In the genomic region with DNA sequence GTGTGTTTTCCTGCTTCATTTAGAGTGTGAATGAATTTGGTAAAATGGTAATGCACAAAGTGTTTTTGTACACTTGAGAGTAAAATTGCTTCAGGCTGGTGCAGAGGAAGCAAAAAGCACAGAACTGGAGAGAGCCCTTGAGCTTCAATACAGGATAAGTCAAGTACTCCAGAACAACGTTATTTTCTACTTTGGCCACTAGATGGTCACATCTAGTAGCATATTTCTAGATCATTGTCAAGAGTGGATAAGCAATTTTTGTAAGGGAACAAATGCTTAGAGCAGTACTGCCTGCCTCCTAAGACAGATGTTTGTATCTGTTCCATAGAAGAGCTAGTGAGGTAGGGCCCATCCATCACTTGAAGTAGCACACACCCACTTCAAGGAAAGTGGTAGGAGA, we compare ENCODE assay signal across 21 mouse cellular contexts. TPM values are rescaled to one million over a fixed set of nuclear protein-coding genes. Genes with fewer than 3 reads are reported as not detected.
A peak's percentile ranks its signal among the peaks of the same experiment; 100 is the strongest.
DNase-seq lines count a peak whose midpoint lies in the region; ATAC-seq and TF ChIP-seq lines count a peak whose summit lies in the region.
"Had no signal": no experiment of that assay in that cellular context is flagged by ENCODE, and none has a peak within 500 bp of the region (broad histone marks: within the 10 kb centered on the region; RNA-seq: fewer than 3 reads in every experiment).

No protein-coding gene starts in this region.

- peaks cover 0 to 47% of the 10 kb centered on the region in 2 experiments; a peak in 3 of 4 replicates for H3K4me1 ChIP-seq in CH12.LX (ENCODE audit: control insufficient read depth in 1 of 2, insufficient read depth in 2 of 2)
- H3K4me1 ChIP-seq: stomach, embryonic 15.5 days had no signal

- intact Hi-C loops in left cerebral cortex, adult 2 months (cut with DNase I) = loop anchor here (1.0 to 5.0 kb wide), 2 partner anchors 196 to 254 kb away; no protein-coding TSS in a partner anchor
- intact Hi-C loops in left cerebral cortex, postnatal 36 days (cut with DNase I) = loop anchor here (10.0 kb wide), 3 partner anchors 193 to 637 kb away; a partner anchor contains a TSS

- peak; percentile 63 for ATAC-seq in frontal cortex, adult (ENCODE audit: low TSS enrichment)
- ATAC-seq in activated CD4-positive, CD25-positive, alpha-beta regulatory T cell, adult 4 months = no peak
- ATAC-seq: forebrain, embryonic 16.5 days had no signal

- dilution Hi-C loops in CH12.LX (cut with MboI; ENCODE audit: extremely low pct_ligation_motif_present, extremely low pct_unique_long_range_greater_than_20kb, low sequenced_read_pairs) = no loop called here

- TF ChIP-seq EP300 in CH12.LX (IDR thresholded peaks at IDR 0.05; ENCODE audit: low read length) = no peak

- no peaks in the 10 kb centered on the region for H3K27me3 ChIP-seq in CH12.LX (replicated peaks)
- H3K27me3 ChIP-seq: limb, embryonic 13.5 days; stomach, embryonic 15.5 days had no signal

- H3K36me3 ChIP-seq in CH12.LX (replicated peaks in 1 of 2; ENCODE audit: control insufficient read depth in 1 of 2, insufficient read depth in 1 of 2, low read length in 1 of 2) = no peaks in the 10 kb centered on the region
- H3K36me3 ChIP-seq: limb, embryonic 13.5 days; stomach, embryonic 15.5 days had no signal

- H3K79me2 ChIP-seq in CH12.LX (replicated peaks; ENCODE audit: control insufficient read depth, extremely low read depth, insufficient read depth, poor library complexity, severe bottlenecking) = no peaks in the 10 kb centered on the region

- no peak overlapping the region for H3K4me2 ChIP-seq in CH12.LX (ENCODE audit: insufficient read depth, low read depth, poor library complexity, severe bottlenecking)
- H3K4me2 ChIP-seq: limb, embryonic 13.5 days; stomach, embryonic 15.5 days had no signal

- peak; percentile 53 for TF ChIP-seq CTCF in left cerebral cortex, adult 2 months (IDR thresholded peaks at IDR 0.05)
- TF ChIP-seq CTCF in CH12.LX (conservative IDR thresholded peaks at IDR 0.05 in 1 of 2, IDR thresholded peaks at IDR 0.05 in 1 of 2; ENCODE audit: low read depth in 2 of 2, low read length in 2 of 2) = peak; percentile 38 to 63; a peak in 3 of 4 replicates

- TF ChIP-seq POLR2A in CH12.LX (IDR thresholded peaks at IDR 0.05; ENCODE audit: low read depth, low read length) = no peak

- no peak overlapping the region for H3K4me3 ChIP-seq in left cerebral cortex, adult 2 months
- no peak overlapping the region for H3K4me3 ChIP-seq in CH12.LX (replicated peaks in 1 of 3; ENCODE audit: low read depth in 2 of 3, low read length in 2 of 3, poor library complexity in 1 of 3)
- H3K4me3 ChIP-seq: limb, embryonic 13.5 days; stomach, embryonic 15.5 days had no signal

- in situ Hi-C loops in CH12.LX (cut with MboI; ENCODE audit: low pct_ligation_motif_present, low pct_unique_long_range_greater_than_20kb, low sequenced_read_pairs) = loop anchor here (10.0 kb wide), 1 partner anchor 193 kb away; no protein-coding TSS in a partner anchor

- DNase-seq in frontal cortex, postnatal 14 days (ENCODE audit: low spot score in 2 of 2) = no peak
- no peak for DNase-seq in left cerebral cortex, adult 2 months (ENCODE audit: extremely low spot score in 1 of 2, low spot score in 2 of 2)
- DNase-seq in left cerebral cortex, postnatal 36 days (ENCODE audit: low spot score in 2 of 2) = no peak
- DNase-seq in CH12.LX (ENCODE audit: extremely low read depth) = peak; percentile 47
- DNase-seq in induced T-regulatory cell, adult 2 months (ENCODE audit: low read depth) = peak; percentile 21
- no peak for DNase-seq in thymus, postnatal 36 days
- DNase-seq: B cell, adult 2 months; cerebellum, adult 2 months; embryo, embryonic 11 days; gastrocnemius, postnatal 25 days; kidney, postnatal 14 days; layer of hippocampus, postnatal 36 days; lung, adult 18-20 months had no signal

- H3K27ac ChIP-seq in left cerebral cortex, adult 2 months = no peak overlapping the region
- no peak overlapping the region for H3K27ac ChIP-seq in CH12.LX (ENCODE audit: insufficient read depth, low read depth)
- H3K27ac ChIP-seq: limb, embryonic 13.5 days; stomach, embryonic 15.5 days had no signal

- no peak overlapping the region for H3K9ac ChIP-seq in CH12.LX (ENCODE audit: insufficient read depth, low read depth)
- H3K9ac ChIP-seq: limb, embryonic 13.5 days; stomach, embryonic 15.5 days had no signal

- peak; percentile 57 for TF ChIP-seq RAD21 in CH12.LX (IDR thresholded peaks at IDR 0.05; ENCODE audit: low read depth, low read length)

- H3K9me3 ChIP-seq in CH12.LX (replicated peaks; ENCODE audit: low read length) = no peaks in the 10 kb centered on the region
- H3K9me3 ChIP-seq: limb, embryonic 13.5 days; stomach, embryonic 15.5 days had no signal

TF ChIP-seq in CH12.LX, 34 proteins besides CTCF, POLR2A, EP300 and RAD21:
- no peak for TF ChIP-seq ELF1 (IDR thresholded peaks at IDR 0.05; ENCODE audit: low read depth, low read length)
- peak; percentile 37 for TF ChIP-seq SMC3 (IDR thresholded peaks at IDR 0.05; ENCODE audit: low read depth, low read length)
- TF ChIP-seq USF2 (conservative IDR thresholded peaks at IDR 0.05; ENCODE audit: low read depth, low read length) = no peak

RNA-seq across cellular contexts. Expression of a gene that starts 20.9 kb away (rescaled TPM):
- 1 to 10 TPM; 6.1 to 6.6 TPM for total RNA-seq in left cerebral cortex, adult 2 months (2021)
- 1 to 10 TPM; 5.9 to 8.2 TPM for total RNA-seq in left cerebral cortex, postnatal 36 days (2021)
- total RNA-seq in CH12.LX (2012; rRNA removed) (0.76 and 0.89 TPM in 2 replicates), CH12.LX (2014; rRNA removed) (1.5 and 1.6 TPM in 2 replicates)
- 2.6 and 2.9 TPM in 2 replicates for polyA plus RNA-seq in CH12.LX (2012; ENCODE audit: insufficient read length, low read depth)
- polyA plus RNA-seq in activated CD4-positive, CD25-positive, alpha-beta regulatory T cell, adult 4 months (2017; shearing (Covaris generic)) = not detected

RNA-seq across cellular contexts. Expression of a gene that starts 21.1 kb away (rescaled TPM):
- 10 to 100 TPM in 1 of 2 experiments, 1 to 10 TPM in 1; 10.0 to 10.1 TPM for total RNA-seq in left cerebral cortex, adult 2 months (2021)
- 10 to 100 TPM in 1 of 2 experiments, 1 to 10 TPM in 1; 10.0 to 10.4 TPM for total RNA-seq in left cerebral cortex, postnatal 36 days (2021)
- total RNA-seq in CH12.LX (2012; rRNA removed) (3.3 and 4.1 TPM in 2 replicates), CH12.LX (2014; rRNA removed) (6.0 and 6.7 TPM in 2 replicates)
- polyA plus RNA-seq in CH12.LX (2012; ENCODE audit: insufficient read length, low read depth) = 2.7 and 3.1 TPM in 2 replicates
- under 1 TPM; 0.38 to 0.84 TPM for polyA plus RNA-seq in activated CD4-positive, CD25-positive, alpha-beta regulatory T cell, adult 4 months (2017; shearing (Covaris generic))

RNA-seq across cellular contexts. Expression of a gene that starts 26.8 kb away (rescaled TPM):
- not detected for total RNA-seq in left cerebral cortex, adult 2 months (2021)
- not detected for total RNA-seq in left cerebral cortex, postnatal 36 days (2021)
- not detected in 2 replicates for total RNA-seq in CH12.LX (2012; rRNA removed)
- not detected in 2 replicates for total RNA-seq in CH12.LX (2014; rRNA removed)
- not detected in 2 replicates for polyA plus RNA-seq in CH12.LX (2012; ENCODE audit: insufficient read length, low read depth)
- not detected for polyA plus RNA-seq in activated CD4-positive, CD25-positive, alpha-beta regulatory T cell, adult 4 months (2017; shearing (Covaris generic))
- total RNA-seq: gastrocnemius, postnatal 25 days; layer of hippocampus, postnatal 36 days; megakaryocyte-erythroid progenitor cell, adult 5-6 weeks had no signal
- polyA plus RNA-seq: cerebellum, adult 2 months; forebrain, embryonic 16.5 days; heart, embryonic 16.5 days; limb, embryonic 13.5 days; stomach, embryonic 15.5 days; urinary bladder, adult 2 months had no signal

RNA-seq across cellular contexts. Expression of a gene that starts 46.2 kb away (rescaled TPM):
- total RNA-seq in left cerebral cortex, adult 2 months (2021) = 10 to 100 TPM; 66.7 to 82.2 TPM
- 10 to 100 TPM; 73.1 to 79.9 TPM for total RNA-seq in left cerebral cortex, postnatal 36 days (2021)
- total RNA-seq in CH12.LX (2012; rRNA removed) (100 and 104 TPM in 2 replicates), CH12.LX (2014; rRNA removed) (113 and 120 TPM in 2 replicates)
- polyA plus RNA-seq in CH12.LX (2012; ENCODE audit: insufficient read length, low read depth) = 122 and 175 TPM in 2 replicates
- 10 to 100 TPM; 50.5 to 80.4 TPM for polyA plus RNA-seq in activated CD4-positive, CD25-positive, alpha-beta regulatory T cell, adult 4 months (2017; shearing (Covaris generic))

RNA-seq across cellular contexts. Expression of a gene that starts 51.4 kb away (rescaled TPM):
- total RNA-seq in left cerebral cortex, adult 2 months (2021) = under 1 TPM in 1 of 2 experiments, not detected in 1; 0.14 TPM
- under 1 TPM in 1 of 2 experiments, not detected in 1; 0.39 TPM for total RNA-seq in left cerebral cortex, postnatal 36 days (2021)
- 9.7 and 13.2 TPM in 2 replicates for total RNA-seq in CH12.LX (2012; rRNA removed)
- 49.2 and 50.6 TPM in 2 replicates for total RNA-seq in CH12.LX (2014; rRNA removed)
- 42.5 and 48.1 TPM in 2 replicates for polyA plus RNA-seq in CH12.LX (2012; ENCODE audit: insufficient read length, low read depth)
- 1 to 10 TPM; 1.6 to 2.5 TPM for polyA plus RNA-seq in activated CD4-positive, CD25-positive, alpha-beta regulatory T cell, adult 4 months (2017; shearing (Covaris generic))
- polyA plus RNA-seq: forebrain, embryonic 16.5 days had no signal

Comparison
In these comparisons a context has a peak if more than half of its experiments do, and no peak if none do; other contexts are left out.
1. DNase-seq: peak in CH12.LX (single experiment) and induced T-regulatory cell, adult 2 months (single experiment); none in frontal cortex, postnatal 14 days (0 of 2), left cerebral cortex, adult 2 months (0 of 2), left cerebral cortex, postnatal 36 days (0 of 2) and thymus, postnatal 36 days (0 of 2).